Mouse (Mus musculus): ENCODE measurements around the gene Iah1.

DNA sequence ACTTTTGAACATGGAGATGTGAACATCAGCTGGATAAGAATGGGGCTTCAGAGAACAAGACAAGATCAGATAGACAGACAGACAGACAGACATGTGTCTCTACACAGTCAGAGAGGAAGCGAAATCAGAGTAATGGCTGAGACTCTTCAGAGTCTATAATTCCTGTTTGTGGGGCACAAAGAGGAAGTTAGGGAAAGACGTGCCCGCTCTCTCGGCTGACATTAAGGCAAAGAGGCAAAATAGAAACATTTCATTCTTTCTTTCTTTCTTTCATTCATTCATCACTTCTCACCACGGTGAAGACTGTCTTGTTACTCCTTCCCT lies 52.9 kb downstream of the Iah1 start:
- TF ChIP-seq CTCF (IDR thresholded peaks at IDR 0.05; ENCODE audit: low read depth) (no peak), EP300 (optimal IDR thresholded peaks at IDR 0.05) (no peak)

All from stomach, postnatal 0 days (tissue).